Mouse (Mus musculus) ES-CJ7 (cell line): ENCODE measurements around the gene Bicdl1.
A peak's percentile ranks its signal among the peaks of the same experiment; 100 is the strongest.

ENCODE experiments used
- DNase-seq: peaks from one replicate; pipeline ENCODE4 v3.0.0; 2011; ENCODE audit warnings: low read depth, low spot score

The Bicdl1 gene

DNA sequence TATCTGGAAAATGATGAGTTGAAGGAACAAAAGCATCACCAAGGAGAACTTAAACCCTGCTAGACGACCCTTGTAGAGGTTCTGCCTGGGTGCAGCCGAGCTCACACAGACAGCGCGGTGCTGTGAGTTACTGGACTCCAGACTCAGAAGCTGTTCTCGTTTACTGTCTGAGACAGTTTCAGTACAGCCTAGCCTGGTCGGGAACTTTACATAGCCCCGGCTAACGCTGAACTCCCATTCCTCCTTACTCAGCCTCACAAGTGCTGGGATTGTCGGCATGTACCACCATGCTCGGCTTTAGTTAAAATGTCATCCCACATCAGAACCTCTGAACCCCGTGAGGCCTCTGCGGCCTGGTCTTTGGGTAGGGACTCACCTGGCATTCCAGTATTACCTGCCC lies 62.4 kb downstream of the Bicdl1 start:
- no peak for DNase-seq

- DNase-seq = no peak
These were observed 63.5 kb downstream of the Bicdl1 start for GRCm38 (mm10) chr5:115667894-115668293.

DNA sequence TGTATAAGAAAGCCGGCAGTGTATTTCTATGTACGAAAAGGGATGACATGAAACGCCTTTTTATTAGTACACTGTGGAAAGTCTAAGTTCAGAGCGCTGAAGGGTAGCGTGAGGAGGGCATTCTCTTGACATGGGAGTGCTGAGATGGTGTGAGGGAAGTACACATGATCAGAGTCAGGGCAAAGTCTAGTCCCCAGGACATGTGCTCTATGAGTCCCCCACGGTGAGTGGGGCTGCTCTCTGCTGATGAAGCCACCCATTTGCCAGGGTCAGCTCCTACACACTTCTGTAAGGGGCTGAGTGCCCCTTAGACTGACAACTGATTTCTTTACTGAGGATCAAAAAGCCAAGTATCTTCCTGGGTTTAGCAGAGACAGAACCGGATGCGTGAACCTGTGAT lies 64.2 kb downstream of the Bicdl1 start:
- DNase-seq = no peak

- DNase-seq = no peak
These were observed 64.9 kb downstream of the Bicdl1 start for GRCm38 (mm10) chr5:115666366-115667065.

DNA sequence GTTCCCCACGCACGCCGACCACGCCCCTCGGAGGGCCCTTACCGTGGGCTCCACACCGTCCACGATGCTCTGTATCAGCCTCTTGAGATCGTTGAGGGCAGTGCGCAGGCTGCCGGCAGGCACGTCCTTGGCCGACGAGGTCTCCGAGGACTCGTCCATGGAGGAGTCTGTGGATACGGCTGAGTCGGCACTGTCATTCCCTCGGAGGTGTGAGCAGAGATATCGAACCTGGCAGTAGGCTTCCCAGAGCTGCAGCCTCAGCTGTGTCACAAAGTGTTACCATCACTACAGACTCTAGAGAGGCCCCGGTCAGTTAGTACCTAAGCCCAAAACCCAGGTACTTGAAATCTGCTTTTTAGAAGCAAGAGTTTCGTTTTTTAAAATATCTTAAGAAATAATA lies 68.8 kb downstream of the Bicdl1 start:
- no peak for DNase-seq

DNA sequence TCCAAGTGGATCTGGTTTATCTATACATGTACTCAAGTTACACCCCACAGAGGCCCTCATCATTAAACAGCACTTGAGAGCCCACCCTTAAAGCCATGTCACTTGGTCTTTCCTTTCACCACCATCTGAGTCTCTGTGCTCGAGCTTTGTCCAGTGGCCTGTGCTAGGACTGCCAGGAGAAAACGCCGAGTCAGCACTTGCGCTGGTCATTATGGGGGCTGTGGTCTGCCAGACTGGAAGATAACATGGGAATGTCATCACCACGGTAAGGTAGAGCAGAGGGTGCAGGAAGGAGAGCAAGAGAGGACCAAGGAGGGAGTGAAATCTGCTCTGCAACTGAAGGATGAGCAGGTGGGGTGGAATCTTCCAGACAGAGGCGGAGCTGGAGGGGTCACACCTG lies 73.1 kb downstream of the Bicdl1 start:
- DNase-seq = no peak

DNA sequence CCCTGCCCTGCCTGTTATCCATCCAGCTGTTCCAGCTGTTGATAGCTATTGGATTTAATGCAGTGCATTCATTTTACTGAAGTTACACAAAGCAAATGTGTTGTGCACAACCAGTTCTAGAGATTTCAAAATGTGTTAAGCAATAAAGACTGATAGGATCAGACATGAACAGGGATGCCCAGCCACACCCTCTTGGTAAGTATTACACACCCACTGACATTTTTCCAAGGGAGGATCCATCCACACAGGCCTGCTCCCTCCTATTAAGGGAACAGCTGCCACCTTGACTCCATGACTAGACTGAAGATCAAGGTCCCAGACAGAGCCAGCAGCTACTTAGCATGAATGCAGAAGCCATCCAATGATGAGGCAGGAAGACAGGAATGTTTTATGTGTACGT lies 74.2 kb downstream of the Bicdl1 start:
- DNase-seq = no peak

DNA sequence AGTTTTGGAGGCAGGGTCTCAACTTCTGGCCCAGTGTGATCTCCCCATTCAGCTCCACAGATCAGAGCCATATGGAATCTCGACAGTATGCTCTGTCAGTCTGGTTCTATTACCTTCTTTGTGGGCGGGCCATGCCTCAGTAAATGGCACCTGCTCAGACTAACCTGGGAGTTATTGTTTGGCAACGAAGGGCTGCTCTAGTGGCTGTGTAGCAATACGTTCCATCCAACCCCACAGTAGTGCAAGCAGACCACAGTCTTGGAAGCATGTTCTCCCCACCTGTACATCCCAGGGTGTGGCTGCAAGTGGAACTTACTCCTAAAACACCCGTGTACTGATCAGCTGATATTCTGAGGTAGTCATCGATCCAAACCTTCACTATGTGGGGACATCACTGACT lies 74.7 kb downstream of the Bicdl1 start:
- DNase-seq = no peak

- no peak for DNase-seq
These were observed 77.6 kb downstream of the Bicdl1 start for GRCm38 (mm10) chr5:115653776-115654175.

GRCm38 (mm10) chr5:115652681-115653575 lies 78.5 kb downstream of the Bicdl1 start:
- DNase-seq = peak; percentile 99

DNA sequence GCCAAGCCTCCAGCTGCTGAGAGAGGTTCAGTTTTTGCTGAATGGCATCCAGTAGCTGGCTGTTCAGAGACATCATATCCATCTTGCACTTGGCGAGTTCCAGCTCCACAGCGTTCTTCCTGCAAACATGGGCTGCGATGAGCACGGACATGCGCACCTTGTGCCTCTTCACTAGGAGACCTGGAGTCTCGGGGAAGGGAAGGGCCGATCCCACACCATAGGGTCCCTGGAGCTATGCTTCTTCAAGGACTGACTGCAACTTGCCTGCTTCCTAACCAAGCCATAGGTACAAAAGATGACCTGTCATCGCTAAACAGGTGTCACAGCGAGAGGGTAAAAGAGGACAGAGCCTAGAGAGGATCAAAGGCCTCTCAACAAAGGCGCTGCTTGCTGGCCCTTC lies 79.6 kb downstream of the Bicdl1 start:
- no peak for DNase-seq

DNA sequence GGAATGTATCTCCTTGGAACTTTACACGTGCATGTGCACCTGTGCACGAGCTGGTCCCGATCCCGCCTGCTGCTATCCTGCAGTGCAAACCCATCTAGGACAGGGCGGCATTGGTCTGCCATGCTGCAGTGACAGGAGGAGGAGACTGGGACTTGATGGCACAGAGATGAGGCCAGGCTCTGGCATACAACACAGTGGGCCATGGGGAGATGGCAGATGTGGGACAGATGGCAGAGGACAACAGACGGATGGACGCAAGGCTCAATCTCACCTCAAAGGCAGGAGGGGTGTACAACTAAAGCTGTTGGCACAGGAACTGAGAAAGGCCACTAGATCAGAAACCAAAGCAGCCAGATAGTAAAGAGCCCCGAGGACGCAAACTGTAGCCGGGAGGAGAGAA lies 80.5 kb downstream of the Bicdl1 start:
- no peak for DNase-seq

DNA sequence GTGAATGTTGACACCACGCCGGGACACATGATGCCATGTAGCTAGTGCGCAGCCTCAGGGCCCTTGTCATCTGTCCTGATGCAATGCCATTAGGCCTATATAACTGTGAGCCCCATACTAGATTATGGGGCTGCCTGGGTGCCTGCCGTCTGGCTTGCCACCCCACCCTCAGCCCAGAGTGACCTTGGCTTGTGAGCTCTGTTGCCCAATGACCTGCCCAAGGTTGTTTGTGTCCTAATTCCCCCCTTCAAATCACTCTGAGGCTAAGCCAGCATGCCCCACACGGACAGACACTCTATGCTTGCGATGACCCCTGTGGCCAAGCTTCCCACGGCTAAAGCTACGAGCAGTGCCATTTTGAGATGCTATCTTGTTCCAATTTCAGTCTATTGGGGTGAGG lies 81.7 kb downstream of the Bicdl1 start:
- no peak for DNase-seq

- DNase-seq = no peak
These were observed 82.5 kb downstream of the Bicdl1 start for GRCm38 (mm10) chr5:115648876-115649275.

DNA sequence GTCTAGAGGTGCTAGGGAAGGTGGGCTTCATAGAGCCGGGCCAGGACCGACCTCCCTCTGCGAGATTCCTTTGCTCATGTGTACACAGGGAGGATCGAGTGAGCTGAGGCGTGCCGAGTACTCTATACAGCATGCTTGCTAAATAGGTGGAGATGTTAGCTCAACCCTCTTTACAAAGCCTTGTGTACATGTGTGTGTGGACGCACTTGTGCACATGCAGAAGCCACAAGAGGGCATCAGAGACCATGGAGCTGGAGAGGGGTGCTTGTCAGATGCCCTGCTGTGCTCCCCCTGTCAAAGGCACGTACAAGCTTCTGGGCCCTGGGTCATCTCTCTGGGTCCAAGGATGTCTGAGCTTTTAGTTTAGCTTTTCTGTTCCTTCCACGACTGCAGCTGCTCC lies 87.2 kb downstream of the Bicdl1 start:
- DNase-seq = no peak

DNA sequence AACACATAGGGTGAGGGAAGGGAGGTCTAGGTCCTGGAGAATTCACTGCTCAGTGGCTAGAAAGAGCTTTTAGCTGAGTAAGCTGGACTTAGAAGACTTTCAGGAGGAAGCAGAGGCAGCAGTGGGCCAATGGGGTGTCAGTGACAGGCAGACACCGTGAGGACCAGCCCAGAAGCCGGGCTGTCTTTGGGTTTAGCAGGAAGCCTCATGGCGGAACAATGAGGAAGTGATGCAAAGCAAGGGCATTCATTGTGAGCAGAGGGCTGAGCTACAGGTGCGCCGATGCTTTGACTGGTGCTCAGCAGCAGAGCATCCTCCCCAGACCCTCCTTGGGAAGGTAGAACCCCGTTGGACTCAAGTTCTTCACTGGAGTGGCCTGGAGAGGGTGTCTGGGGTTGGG lies 95.9 kb downstream of the Bicdl1 start:
- DNase-seq = no peak

GRCm38 (mm10) chr5:115634046-115634445 lies 97.4 kb downstream of the Bicdl1 start:
- DNase-seq = no peak

DNA sequence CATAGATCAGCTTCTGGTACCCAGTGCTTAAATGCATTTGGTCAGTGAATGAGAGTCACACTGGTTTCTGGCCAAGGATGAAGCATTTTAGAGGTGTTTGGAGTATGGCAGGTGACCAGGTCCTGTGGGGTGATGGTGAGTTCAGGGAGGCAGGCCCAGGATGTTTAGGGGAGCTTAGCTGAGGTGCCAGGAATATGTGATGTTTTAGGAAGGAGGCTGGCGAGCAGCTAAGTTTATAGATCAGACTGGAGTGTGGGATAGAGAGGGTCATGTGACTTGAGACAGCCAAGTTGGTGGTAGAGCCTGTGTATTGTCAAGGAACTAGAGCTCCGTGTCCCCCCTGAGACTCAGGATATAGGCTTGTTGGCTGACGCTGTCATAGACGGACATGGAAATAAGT lies 98.4 kb downstream of the Bicdl1 start:
- DNase-seq = no peak

DNA sequence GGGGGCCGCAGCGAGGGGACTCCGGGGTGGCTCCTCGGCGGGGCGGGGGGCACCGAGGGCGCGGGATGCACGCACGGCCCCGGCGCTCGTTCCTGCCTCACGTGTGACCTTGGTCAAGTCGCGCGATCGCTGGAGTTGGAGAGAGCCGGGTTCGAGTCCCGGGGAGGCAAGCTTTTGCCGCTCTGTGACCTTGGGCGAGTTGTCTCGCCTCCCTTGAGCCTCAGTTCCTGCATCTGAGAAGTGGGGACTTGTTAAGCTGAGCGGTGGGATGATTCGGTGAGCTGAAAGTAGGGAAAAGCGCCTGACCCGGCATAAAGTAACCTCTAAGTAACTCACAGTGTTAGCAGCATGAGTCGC lies 99.1 kb downstream of the Bicdl1 start:
- peak; percentile 70 for DNase-seq

- DNase-seq = peak; percentile 86
These were observed 99.7 kb downstream of the Bicdl1 start, which contains the start of gene Rab35 for GRCm38 (mm10) chr5:115631505-115632357. Rab35 (plus strand) TSS chr5:115631908.

DNA sequence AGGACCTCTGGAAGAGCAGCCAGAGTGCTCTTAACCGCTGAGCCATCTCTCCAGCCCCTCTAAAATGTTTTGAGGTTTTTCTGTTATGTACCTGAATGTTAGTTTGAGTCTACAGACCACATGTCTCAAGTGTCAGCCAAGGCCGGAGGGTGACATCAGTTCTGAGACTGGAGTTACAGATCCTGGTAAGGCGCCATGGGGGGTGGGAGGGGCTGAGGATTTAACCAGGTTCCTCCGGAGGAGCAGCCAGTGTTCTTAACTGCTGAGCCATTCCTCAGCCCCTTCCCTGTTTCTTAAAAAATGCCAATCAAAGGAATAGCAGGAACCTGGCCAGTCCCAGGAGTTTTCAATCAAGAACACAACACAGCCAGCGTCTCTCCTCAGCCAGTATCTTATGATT lies 101.1 kb downstream of the Bicdl1 start:
- DNase-seq = peak; percentile 55

GRCm38 (mm10) chr5:115629672-115630071 lies 101.7 kb downstream of the Bicdl1 start:
- no peak for DNase-seq
